Mouse (Mus musculus) left cerebral cortex, postnatal 4 days (tissue): ENCODE data around the gene Fxyd1. TPM values are rescaled to one million over a fixed set of nuclear protein-coding genes. Genes with fewer than 3 reads are reported as not detected.

ENCODE experiments used
- DNase-seq: peaks from one replicate; pipeline ENCODE4 v3.0.0-alpha.2; 2022
- intact Hi-C: fragments of 180-260 bp; cut with DNase I; formaldehyde crosslinking; loops from one replicate; pipeline ENCODE4 v1.15.1; 2025
- total RNA-seq, 2 experiments: library from RNA; stranded (reverse); gene quantifications; 2 replicates each; pipeline ENCODE4 v1.2.3; 2021

Fxyd1 gene
- total RNA-seq, result 1 to 10 TPM; 8.4 to 8.7 TPM

GRCm38 (mm10) chr7:31057071-31057470 is at the start of gene Fxyd1:
Gene Fxyd1, minus strand, starts transcription at chr7:31057199.
- intact Hi-C loops, result no loop called here
- no peak for DNase-seq

GRCm38 (mm10) chr7:31106166-31106565 is 49.2 kb upstream of the Fxyd1 start:
- DNase-seq, result no peak
- intact Hi-C loops, result no loop called here

DNA sequence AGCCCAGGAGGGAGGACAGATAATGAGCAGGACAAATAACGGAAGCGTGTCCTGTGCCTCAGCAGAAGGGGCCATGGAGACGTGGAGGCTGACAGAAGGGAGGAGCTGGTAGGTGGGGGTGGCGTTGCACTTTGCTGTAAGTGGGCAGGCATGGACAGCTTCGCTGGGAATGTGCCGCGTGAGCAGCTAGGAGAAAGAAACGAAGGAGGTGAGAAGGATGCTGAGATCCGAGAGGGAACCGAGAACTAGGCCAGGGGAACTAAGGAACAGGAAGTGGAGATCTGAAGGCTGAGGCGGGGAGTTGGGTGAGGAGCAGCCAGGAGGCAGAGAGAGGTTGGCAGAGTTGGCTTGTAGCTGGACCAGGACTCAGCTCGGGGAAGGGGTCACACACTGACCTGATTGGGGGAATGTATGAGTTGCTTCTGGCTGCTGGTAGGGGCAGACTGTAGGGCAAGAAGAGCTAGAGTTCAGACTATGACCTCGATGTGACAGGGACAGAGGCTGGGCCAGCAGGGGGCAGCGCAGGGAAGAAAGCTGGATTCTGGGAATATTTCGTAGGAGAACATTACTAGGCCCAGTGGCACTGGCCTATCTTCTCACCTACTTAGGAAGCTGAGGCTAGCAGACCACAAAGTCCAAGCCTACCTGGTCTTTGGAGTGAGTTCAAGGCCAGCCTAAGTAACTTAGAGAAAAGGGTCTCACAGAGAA is 48.2 kb upstream of the Fxyd1 start:
- peak; percentile 54 for DNase-seq
- intact Hi-C loops, result no loop called here

DNA sequence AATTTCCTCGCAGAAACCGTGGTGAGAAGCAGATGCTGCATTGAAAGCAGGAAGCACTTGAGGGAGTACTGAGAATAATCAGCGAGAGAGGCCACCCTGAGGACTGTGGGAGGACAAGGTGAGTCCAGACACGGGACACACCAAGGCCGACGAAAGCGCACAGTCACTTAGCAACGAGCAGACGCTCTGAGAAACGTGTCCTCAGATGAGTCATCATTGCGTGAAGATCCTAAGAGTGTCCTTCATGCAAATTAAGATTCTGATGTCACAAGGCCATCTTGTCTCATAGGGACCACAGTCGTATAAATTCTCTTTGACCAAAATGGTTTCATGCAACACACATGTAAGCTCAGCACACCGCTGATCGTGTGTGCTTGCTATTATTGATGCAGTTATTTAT is 43.8 kb upstream of the Fxyd1 start:
- intact Hi-C loops, result no loop called here
- DNase-seq, result no peak

DNA sequence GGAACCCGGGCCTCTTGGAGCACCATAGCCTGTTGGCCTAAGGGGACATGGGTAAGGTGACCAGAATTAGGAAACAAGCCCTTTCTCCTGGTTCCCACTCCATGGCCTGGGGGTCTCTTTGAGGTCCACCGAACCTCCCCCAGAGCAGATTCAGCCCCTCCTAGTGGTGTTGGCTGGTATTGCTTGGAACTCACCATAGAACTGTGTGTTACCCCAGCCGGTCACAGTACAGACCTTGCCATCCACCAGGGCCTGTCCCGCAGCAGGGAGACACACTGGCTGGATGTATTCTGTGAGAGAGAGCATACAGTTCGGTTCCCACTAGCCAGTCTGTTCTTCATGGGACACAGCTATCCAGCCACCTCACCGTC is 42.6 kb upstream of the Fxyd1 start:
- no peak for DNase-seq
- intact Hi-C loops, result no loop called here

DNA sequence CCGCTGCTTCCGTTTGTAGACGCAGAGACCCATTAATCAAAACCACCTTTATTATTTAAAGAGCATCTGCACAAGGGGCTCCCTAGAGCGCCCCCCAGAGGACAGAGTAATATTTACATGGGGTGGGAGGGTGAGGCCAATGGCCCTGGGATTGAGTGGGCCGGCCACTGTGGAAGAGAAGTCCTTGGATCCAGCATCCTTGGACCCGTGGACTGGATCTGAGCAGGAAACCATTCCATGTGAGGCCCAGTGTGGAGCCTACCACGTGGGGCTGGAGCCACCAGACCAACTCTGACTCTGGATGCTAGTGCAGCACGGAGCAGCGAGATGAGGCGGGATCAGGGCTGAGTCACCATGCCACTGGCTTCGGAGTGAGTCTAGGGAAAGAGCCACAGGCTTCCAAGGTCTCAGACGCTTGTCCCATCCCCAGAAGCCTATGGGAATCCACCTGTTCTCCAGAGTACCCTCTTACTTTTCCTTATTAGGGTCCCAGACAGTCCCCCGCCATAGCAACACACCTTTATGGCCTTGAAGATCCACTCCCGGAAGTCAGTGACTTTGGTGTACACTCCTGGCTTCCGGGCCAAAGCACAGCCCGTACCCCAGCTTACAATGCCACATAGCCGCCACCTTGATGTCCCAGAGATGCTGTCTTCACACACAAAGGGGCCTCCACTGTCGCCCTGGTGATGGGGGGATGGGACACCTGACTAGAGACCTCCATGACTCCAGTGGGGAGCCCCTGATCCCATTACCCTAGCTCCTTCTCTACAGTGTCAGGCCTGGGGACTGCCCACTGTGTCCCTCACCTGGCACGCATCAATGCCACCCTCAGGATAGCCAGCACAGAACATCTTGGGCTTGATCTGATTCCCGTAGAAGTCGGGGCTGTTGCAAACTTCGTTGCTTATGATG is 42.0 kb upstream of the Fxyd1 start:
- DNase-seq, result no peak
- intact Hi-C loops, result no loop called here

DNA sequence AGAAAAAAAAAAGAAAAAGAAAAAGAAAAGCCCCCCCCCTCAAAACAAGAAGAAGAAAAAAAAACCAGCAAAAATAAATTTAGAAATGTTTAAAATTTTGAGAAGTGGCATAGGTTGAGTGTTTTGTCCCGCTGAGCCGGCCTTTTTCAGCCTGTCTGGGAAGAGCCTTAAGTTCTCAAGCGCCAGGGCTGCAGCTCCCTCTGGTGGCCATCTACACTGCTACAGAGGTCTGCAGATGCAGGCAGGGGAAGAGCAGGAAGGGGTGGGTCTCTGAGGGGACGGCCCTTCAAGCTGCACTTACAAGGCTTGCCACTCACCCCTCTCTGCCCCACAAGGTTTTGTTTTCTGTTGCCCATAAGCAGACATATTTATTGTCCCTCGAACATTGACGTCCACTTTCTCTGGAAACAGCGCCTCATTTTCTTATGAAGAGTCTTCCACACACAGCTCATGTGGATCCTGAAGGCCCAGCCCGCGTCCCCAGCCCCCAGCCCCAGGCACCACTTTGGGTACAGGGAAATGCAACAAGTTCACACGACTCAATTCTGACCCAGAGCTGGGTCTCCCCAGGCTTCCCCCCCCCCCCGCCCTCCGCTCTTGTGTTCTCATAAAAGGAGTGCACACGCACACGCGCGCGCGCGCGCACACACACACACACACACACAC is 40.7 kb upstream of the Fxyd1 start:
- DNase-seq, result peak; percentile 95
- intact Hi-C loops, result no loop called here

GRCm38 (mm10) chr7:31096892-31097564 is 40.0 kb upstream of the Fxyd1 start:
- no peak for DNase-seq
- intact Hi-C loops, result no loop called here

GRCm38 (mm10) chr7:31094774-31095501 is 37.9 kb upstream of the Fxyd1 start:
- intact Hi-C loops, result no loop called here
- DNase-seq, result no peak

DNA sequence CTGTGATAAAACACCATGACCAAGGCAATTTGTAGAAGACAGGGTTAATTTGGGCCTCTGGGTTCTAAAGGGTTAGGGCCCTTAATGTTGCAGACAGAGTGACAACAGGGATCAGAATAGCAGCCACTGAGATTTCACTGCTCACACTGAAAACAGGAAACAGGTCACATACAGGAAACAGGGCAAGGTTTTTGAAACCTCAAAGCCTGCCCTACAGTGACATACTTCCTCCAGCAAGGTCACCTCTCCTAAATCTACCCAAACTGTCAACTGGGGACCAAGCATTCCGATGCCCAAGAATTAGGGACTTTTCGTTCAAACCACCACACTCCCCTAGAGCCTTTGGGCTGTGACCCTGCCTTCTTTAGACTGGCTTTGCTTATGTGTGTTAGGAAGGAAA is 32.7 kb upstream of the Fxyd1 start:
- intact Hi-C loops, result no loop called here
- no peak for DNase-seq

DNA sequence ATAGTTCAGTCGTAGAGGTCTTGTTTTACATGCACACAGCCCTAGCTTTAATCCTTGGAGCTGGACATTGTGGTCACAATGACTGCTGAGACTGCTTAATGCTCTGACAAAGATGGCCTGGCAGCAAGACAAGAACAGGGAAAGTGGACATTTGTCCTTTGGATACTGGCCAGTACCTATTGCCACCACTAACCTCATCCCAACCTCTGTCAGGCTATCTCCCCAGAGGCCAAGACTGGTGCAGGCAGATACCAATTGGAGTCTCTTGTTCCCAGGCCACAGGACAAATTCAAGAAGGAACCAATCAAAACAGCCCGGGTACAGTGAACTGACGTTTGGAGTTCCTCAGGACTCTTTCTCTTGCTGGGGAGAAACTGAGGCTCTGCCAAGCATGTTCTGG is 31.2 kb upstream of the Fxyd1 start:
- intact Hi-C loops, result no loop called here
- DNase-seq, result no peak

- DNase-seq, result no peak
- intact Hi-C loops, result no loop called here
Observed at GRCm38 (mm10) chr7:31087262-31087661, 30.3 kb upstream of the Fxyd1 start.

- no peak for DNase-seq
- intact Hi-C loops, result no loop called here
Observed at GRCm38 (mm10) chr7:31086175-31086755, 29.3 kb upstream of the Fxyd1 start.

DNA sequence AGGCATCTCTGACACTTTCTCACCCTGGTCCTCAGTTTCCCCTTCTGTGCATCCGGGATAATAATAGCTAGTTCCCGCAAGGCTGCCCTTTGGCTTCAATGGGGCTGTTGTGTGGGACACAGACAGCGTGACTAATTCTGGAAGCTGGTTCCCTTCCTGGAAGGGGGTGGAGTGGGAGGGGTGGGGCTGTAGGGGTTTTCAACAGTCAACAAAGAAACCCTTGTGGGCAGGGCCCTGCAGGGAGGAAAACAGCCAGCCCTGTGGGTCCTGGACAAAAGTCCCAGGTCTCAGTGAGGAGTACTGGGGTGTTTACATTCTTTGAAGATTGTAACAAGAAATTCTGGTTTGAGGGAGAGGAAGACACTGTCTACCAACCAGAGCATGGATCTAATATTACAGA is 28.2 kb upstream of the Fxyd1 start:
- DNase-seq, result peak; percentile 41
- intact Hi-C loops, result no loop called here

DNA sequence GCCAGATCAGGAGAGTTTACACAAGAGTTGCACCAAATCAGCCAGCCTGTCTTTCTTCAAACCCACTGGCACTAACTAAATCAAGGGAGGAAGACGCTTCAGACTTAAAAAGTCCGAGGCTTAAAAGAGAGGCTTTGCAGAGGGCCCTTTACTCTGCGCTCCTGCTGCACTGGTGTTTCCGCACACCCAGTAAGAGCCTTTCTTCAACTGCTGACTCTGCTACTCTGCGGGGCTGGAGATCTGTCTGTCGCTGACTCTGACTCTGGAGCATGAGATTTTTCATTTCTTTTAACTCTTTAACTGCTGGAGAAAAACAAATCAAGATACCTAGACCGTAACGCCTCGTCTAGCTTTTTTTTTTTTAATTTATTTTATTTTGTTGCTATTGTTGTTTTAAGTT is 27.1 kb upstream of the Fxyd1 start:
- intact Hi-C loops, result no loop called here
- no peak for DNase-seq

- peak; percentile 65 for DNase-seq
- intact Hi-C loops, result no loop called here
Observed at GRCm38 (mm10) chr7:31082831-31083588, 26.0 kb upstream of the Fxyd1 start.

DNA sequence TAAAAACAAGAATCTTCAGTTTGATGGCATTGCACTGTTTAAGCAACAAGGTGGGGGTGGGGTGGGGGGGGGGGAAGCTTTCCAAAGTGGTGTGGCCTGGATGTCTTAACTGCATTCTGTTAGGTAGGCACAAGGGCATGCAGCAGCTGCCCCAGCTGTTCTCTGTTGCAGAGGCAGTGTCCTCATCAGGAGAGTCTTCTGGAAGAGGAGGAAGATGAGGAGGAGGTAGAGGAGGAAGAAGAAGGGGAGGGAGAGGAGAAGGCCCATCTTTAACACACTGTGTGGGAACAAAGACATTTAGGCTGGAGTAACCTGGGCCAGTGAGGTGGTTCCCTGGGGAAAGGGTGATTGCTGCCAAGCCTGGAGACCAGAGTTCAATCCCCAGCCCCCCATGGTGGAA is 25.1 kb upstream of the Fxyd1 start:
- intact Hi-C loops, result no loop called here
- DNase-seq, result no peak

GRCm38 (mm10) chr7:31081106-31081505 is 24.1 kb upstream of the Fxyd1 start:
- DNase-seq, result no peak
- intact Hi-C loops, result no loop called here

- intact Hi-C loops, result no loop called here
- no peak for DNase-seq
Observed at GRCm38 (mm10) chr7:31080611-31081010, 23.6 kb upstream of the Fxyd1 start.
